Mouse (Mus musculus): ENCODE measurements around the gene Fam189a2.

Gene Fam189a2

GRCm38 (mm10) chr19:24030871-24031556 lies at the start of gene Fam189a2:
TSS of gene Fam189a2 (minus strand) at chr19:24031019.
- ChIA-PET CTCF (interaction anchor here in 1 of 4 experiments (1.0 kb wide), 1 partner anchor 240 kb away, joined by 5 read pairs; no protein-coding TSS in a partner anchor), POLR2A (interaction anchor here (0.6 to 3.5 kb wide), 20 partner anchors 7 to 1567 kb away, joined by 3 to 29 read pairs (median 4); partner anchors contain the start of gene Tjp2 (in 1 of the 4))

DNA sequence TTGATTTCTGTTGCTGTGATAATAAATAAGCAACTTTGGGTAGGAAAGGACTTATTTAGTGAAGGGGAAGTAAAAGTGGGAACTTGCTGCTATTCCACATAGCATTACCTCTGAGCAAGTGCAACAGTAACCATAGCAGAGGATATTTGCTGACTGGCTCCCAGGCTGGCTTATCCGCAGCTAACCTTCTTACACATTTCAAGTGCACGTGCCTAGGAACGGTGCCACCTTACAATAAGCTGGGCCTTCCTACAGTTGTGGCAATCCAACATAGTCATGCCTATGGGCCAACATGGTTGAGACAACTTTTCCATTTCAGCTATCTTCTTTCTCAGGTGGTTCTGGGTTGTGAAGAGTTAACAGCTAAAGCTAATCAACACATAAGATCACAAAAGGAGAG lies 46.8 kb upstream of the Fam189a2 start:
- POLR2A ChIA-PET = no interaction called here
- CTCF ChIA-PET = no interaction called here

- CTCF ChIA-PET = interaction anchor here in 2 of 4 experiments (0.6 kb wide), 3 partner anchors 11 to 191 kb away, joined by 3 to 7 read pairs (median 3); no protein-coding TSS in a partner anchor
- POLR2A ChIA-PET = interaction anchor here in 1 of 4 experiments (1.2 kb wide), 1 partner anchor 389 kb away, joined by 3 read pairs; no protein-coding TSS in a partner anchor
These were observed 45.7 kb upstream of the Fam189a2 start for GRCm38 (mm10) chr19:24076536-24076935.

- POLR2A ChIA-PET = interaction anchor here in 1 of 4 experiments (1.2 kb wide), 1 partner anchor 388 kb away, joined by 3 read pairs; no protein-coding TSS in a partner anchor
- CTCF ChIA-PET = interaction anchor here in 2 of 4 experiments (0.6 kb wide), 2 partner anchors 11 to 107 kb away, joined by 3 to 7 read pairs; no protein-coding TSS in a partner anchor
These were observed 45.1 kb upstream of the Fam189a2 start for GRCm38 (mm10) chr19:24075927-24076326.

GRCm38 (mm10) chr19:24073155-24073554 lies 42.3 kb upstream of the Fam189a2 start:
- ChIA-PET CTCF (no interaction called here), POLR2A (interaction anchor here in 2 of 4 experiments (0.6 to 1.8 kb wide), 3 partner anchors 9 to 187 kb away, joined by 3 to 4 read pairs (median 4); no protein-coding TSS in a partner anchor)

DNA sequence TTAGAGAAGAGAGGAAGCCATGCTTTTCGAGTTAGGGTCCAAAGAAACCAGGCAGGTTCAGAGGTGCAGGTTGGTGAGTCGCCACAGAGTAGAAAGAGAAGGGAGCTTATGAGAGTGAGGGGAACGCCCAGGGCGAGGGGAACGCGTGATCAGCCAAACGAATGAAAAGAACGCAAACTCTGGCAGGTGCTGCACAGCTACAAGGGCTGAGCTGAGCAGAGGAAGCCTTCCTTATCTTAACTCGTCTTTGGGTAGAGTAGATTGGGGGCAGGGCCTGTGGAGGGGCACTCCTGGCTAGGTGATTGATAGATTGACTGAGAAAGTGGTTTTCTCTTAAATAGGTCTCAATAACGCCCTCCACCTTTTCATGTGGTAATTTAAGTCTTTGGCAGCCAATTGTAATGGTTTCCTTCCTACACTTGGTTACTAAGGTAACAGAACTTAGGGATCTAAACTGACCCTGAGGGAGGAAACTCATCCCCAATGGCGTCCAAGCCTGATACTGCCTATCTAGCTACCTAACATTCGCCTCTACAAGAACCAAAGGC lies 33.6 kb upstream of the Fam189a2 start:
- POLR2A ChIA-PET = interaction anchor here in 2 of 4 experiments (0.6 to 1.8 kb wide), 10 partner anchors 8 to 399 kb away, joined by 3 to 7 read pairs (median 4); partner anchors contain the start of gene Tjp2 (in 1 of the 2)
- CTCF ChIA-PET = interaction anchor here in 2 of 4 experiments (0.6 to 0.8 kb wide), 2 partner anchors 36 to 201 kb away, joined by 3 to 5 read pairs; no protein-coding TSS in a partner anchor

GRCm38 (mm10) chr19:24063585-24063984 lies 32.8 kb upstream of the Fam189a2 start:
- ChIA-PET CTCF (no interaction called here), POLR2A (interaction anchor here in 2 of 4 experiments (0.7 to 1.5 kb wide), 6 partner anchors 9 to 400 kb away, joined by 3 to 4 read pairs (median 4); partner anchors contain the start of gene Tjp2 (in 1 of the 2))

- ChIA-PET CTCF (interaction anchor here in 1 of 4 experiments (0.7 kb wide), 1 partner anchor 42 kb away, joined by 3 read pairs; no protein-coding TSS in a partner anchor), POLR2A (interaction anchor here in 2 of 4 experiments (0.9 to 1.3 kb wide), 2 partner anchors 26 to 27 kb away, joined by 3 read pairs; no protein-coding TSS in a partner anchor)
These were observed 28.0 kb upstream of the Fam189a2 start for GRCm38 (mm10) chr19:24058851-24059250.

DNA sequence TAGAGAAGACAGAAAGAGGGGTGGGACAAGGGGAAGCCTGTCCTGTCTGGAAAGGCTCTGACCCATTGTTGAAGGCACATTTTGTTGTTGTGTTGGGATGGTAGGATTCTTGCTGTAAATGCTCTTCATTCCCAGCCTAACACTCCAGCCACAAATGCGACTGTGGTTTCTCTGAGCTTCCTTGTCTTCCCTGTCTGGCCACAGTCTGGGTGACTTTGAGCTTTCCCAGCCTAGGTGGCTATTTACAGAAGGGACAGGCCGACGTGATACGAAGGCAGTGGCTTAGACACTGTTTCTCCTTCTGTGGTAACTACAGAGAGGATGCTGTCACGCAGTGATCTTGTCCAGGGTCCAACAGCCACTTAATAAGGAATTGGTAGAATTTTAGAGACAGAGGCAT lies 27.2 kb upstream of the Fam189a2 start:
- POLR2A ChIA-PET = no interaction called here

DNA sequence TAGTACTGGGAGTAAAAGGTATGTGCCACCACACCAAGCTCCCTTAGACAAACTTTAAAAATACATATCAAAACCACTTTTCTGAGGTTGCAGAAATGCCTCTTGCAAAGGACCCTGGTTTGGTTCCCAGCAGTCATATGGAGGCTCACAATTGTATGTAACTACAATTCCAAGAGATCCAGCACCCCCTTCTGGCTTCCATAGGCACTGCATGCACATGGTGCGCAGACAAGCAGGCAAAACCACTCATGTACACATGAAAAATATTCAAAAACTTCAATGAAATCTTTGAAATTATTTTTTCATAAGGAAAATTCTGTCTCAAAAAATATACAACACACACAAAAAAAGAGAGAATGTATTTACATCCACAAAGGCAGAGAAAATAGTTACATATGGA lies 26.1 kb upstream of the Fam189a2 start:
- CTCF ChIA-PET = interaction anchor here in 2 of 4 experiments (1.0 to 1.3 kb wide), 2 partner anchors 18 to 97 kb away, joined by 3 read pairs; no protein-coding TSS in a partner anchor
- POLR2A ChIA-PET = interaction anchor here in 1 of 4 experiments (0.5 kb wide), 1 partner anchor 195 kb away, joined by 3 read pairs; no protein-coding TSS in a partner anchor

More for the DNA sequence above, 27.2 kb upstream of the Fam189a2 start:
- CTCF ChIA-PET = no interaction called here

DNA sequence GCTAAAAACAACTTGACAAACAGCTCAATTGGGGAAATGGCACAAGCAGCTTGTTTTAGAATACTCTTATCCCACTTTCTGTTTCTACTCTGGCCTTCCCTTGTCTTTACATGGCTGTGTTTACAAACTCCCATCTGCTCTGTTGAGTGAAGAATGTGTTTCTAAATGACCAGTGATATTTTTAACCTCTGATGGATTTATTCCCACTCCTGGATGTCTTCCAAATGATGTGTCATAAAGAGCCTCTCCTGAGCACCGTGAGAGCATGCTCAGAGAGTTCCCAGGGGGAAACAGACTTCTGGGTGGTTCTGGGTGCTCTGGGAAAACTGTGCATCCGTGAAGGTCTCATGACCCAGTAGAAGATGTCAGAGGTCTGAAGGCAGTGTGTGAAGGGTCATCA lies 24.1 kb upstream of the Fam189a2 start:
- CTCF ChIA-PET = interaction anchor here in 2 of 4 experiments (0.6 to 0.7 kb wide), 2 partner anchors 40 to 228 kb away, joined by 6 to 7 read pairs; no protein-coding TSS in a partner anchor
- POLR2A ChIA-PET = interaction anchor here in 2 of 4 experiments (0.7 to 1.9 kb wide), 2 partner anchors 10 to 925 kb away, joined by 3 to 7 read pairs; no protein-coding TSS in a partner anchor

- ChIA-PET POLR2A (no interaction called here), CTCF (interaction anchor here in 1 of 4 experiments (0.6 kb wide), 1 partner anchor 159 kb away, joined by 3 read pairs; no protein-coding TSS in a partner anchor)
These were observed 23.4 kb upstream of the Fam189a2 start for GRCm38 (mm10) chr19:24054265-24054664.

DNA sequence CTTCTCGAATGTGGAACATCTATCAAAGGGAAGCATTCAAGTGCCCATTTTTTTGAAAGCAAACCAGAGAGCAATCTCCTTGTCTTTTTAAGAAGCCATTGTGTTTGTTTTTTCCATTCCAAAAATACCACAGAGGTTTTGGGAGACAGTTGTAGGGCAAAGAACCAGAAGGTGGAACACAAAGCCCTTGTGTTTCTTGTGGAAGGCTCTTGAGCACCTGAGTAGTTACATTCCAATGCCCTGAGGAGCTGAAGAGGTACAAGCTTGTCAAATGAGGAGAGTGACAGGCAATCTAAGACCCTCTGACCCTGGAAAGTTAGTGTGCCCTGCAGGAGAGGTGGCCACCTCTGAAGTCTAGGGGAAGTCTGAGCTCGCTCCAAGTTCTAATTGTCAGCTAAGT lies 19.7 kb upstream of the Fam189a2 start:
- ChIA-PET CTCF (no interaction called here), POLR2A (interaction anchor here in 1 of 4 experiments (0.9 kb wide), 1 partner anchor 9 kb away, joined by 3 read pairs; no protein-coding TSS in a partner anchor)

- ChIA-PET POLR2A (interaction anchor here in 1 of 4 experiments (0.5 kb wide), 1 partner anchor 60 kb away, joined by 3 read pairs; no protein-coding TSS in a partner anchor), CTCF (no interaction called here)
These were observed 18.5 kb upstream of the Fam189a2 start for GRCm38 (mm10) chr19:24049329-24049728.

GRCm38 (mm10) chr19:24046395-24046993 lies 15.7 kb upstream of the Fam189a2 start:
- POLR2A ChIA-PET = interaction anchor here in 1 of 4 experiments (1.5 to 2.2 kb wide), 2 partner anchors 11 to 15 kb away, joined by 5 read pairs; partner anchors contain the start of gene Fam189a2
- CTCF ChIA-PET = no interaction called here

- ChIA-PET POLR2A (interaction anchor here in 1 of 4 experiments (0.8 kb wide), 1 partner anchor 30 kb away, joined by 3 read pairs; no protein-coding TSS in a partner anchor), CTCF (no interaction called here)
These were observed 11.6 kb upstream of the Fam189a2 start for GRCm38 (mm10) chr19:24042387-24042786.

- ChIA-PET POLR2A (interaction anchor here in 1 of 4 experiments (0.8 kb wide), 1 partner anchor 23 kb away, joined by 3 read pairs; no protein-coding TSS in a partner anchor), CTCF (interaction anchor here in 1 of 4 experiments (1.1 kb wide), 1 partner anchor 17 kb away, joined by 3 read pairs; no protein-coding TSS in a partner anchor)
These were observed 8.4 kb upstream of the Fam189a2 start for GRCm38 (mm10) chr19:24039061-24039853.

- POLR2A ChIA-PET = interaction anchor here in 2 of 4 experiments (0.6 to 3.5 kb wide), 5 partner anchors 11 to 132 kb away, joined by 3 to 29 read pairs (median 4); no protein-coding TSS in a partner anchor
- CTCF ChIA-PET = no interaction called here
These were observed 3.5 kb upstream of the Fam189a2 start for GRCm38 (mm10) chr19:24034367-24034766.
